Mouse (Mus musculus) CH12.LX (cell line): ENCODE measurements at regions not wholly inside any gene's neighbourhood (a gene's known extent, or its start where the extent isn't known, plus 50 kb on each side); places are given as distances from the start of the nearest gene placed in this dataset.

ENCODE experiments used
- DNase-seq: peaks from one replicate; pipeline ENCODE4 v3.0.0-alpha.2; 2013; ENCODE audit errors: extremely low read depth
- H3K27ac ChIP-seq: 2 replicates; pipeline ENCODE4 v1.5.1; 2012; ENCODE audit warnings: low read depth, mild to moderate bottlenecking, control low read depth, moderate library complexity; ENCODE audit not compliant: insufficient read depth
- H3K27me3 ChIP-seq: replicated peaks from 2 replicates; pipeline ENCODE3; 2012; ENCODE audit warnings: inconsistent platforms
- H3K36me3 ChIP-seq, 2 experiments: replicated peaks in 1 of 2; 2 replicates each; pipeline versions ENCODE3 to v1.6.1; 2012; ENCODE audit warnings: inconsistent platforms in 1 of 2, low read length in 1 of 2, mild to moderate bottlenecking in 1 of 2, mixed read lengths in 1 of 2, moderate library complexity in 1 of 2; ENCODE audit not compliant: control insufficient read depth in 1 of 2, insufficient read depth in 1 of 2
- H3K4me1 ChIP-seq, 2 experiments: 2 replicates each; pipeline ENCODE4 v1.6.1; 2012; ENCODE audit warnings: inconsistent platforms in 1 of 2, moderate library complexity in 1 of 2; ENCODE audit not compliant: insufficient read depth in 2 of 2, control insufficient read depth in 1 of 2
- H3K4me2 ChIP-seq: 2 replicates; pipeline ENCODE4 v1.6.1; 2012; ENCODE audit warnings: low read depth, mild to moderate bottlenecking, control low read depth; ENCODE audit not compliant: poor library complexity, insufficient read depth, severe bottlenecking
- H3K4me3 ChIP-seq, 3 experiments: fragments of 150-350 bp in 1 of 3; sonication (generic) in 1 of 3; replicated peaks in 1 of 3; 2 replicates each; pipeline versions ENCODE3 to v1.5.1; 2011 to 2012; ENCODE audit warnings: low read depth in 2 of 3, low read length in 2 of 3, mild to moderate bottlenecking in 2 of 3, moderate library complexity in 2 of 3, control low read depth in 1 of 3, improper control_type of control experiment in 1 of 3, inconsistent platforms in 1 of 3, mixed read lengths in 1 of 3; ENCODE audit not compliant: poor library complexity in 1 of 3
- H3K79me2 ChIP-seq: replicated peaks from 2 replicates; pipeline ENCODE4 v1.6.1; 2012; ENCODE audit warnings: mild to moderate bottlenecking, moderate library complexity; ENCODE audit not compliant: control insufficient read depth, poor library complexity, insufficient read depth, severe bottlenecking; ENCODE audit errors: extremely low read depth
- H3K9ac ChIP-seq: 2 replicates; pipeline ENCODE4 v1.6.1; 2012; ENCODE audit warnings: low read depth, mild to moderate bottlenecking, control low read depth, moderate library complexity; ENCODE audit not compliant: insufficient read depth
- H3K9me3 ChIP-seq: replicated peaks from 2 replicates; pipeline ENCODE3; 2012; ENCODE audit warnings: low read length, inconsistent platforms, mixed read lengths
- JUND ChIP-seq: conservative IDR thresholded peaks from 2 replicates; pipeline ENCODE4 v1.6.1; 2011; ENCODE audit warnings: low read depth, low read length, improper control_type of control experiment
- MXI1 ChIP-seq: IDR thresholded peaks from 2 replicates; pipeline ENCODE4 v1.6.1; 2011; ENCODE audit warnings: mild to moderate bottlenecking, low read depth, low read length, improper control_type of control experiment
- PAX5 ChIP-seq: IDR thresholded peaks from 2 replicates; pipeline ENCODE4 v1.6.1; 2012; ENCODE audit warnings: low read length, inconsistent platforms, mixed read lengths
- RAD21 ChIP-seq: IDR thresholded peaks from 2 replicates; pipeline ENCODE4 v1.6.1; 2011; ENCODE audit warnings: low read depth, mild to moderate bottlenecking, low read length, improper control_type of control experiment, moderate library complexity
- USF2 ChIP-seq: conservative IDR thresholded peaks from 2 replicates; pipeline ENCODE4 v1.6.1; 2011; ENCODE audit warnings: low read depth, low read length, improper control_type of control experiment
- ZMIZ1 ChIP-seq: IDR thresholded peaks from 2 replicates; pipeline ENCODE4 v1.6.1; 2012; ENCODE audit warnings: low read depth, mild to moderate bottlenecking, inconsistent platforms, low read length, improper control_type of control experiment
- dilution Hi-C: fragments of 300-500 bp; cut with MboI; formaldehyde crosslinking; loops from 2 replicates; pipeline ENCODE4 v1.14.3; 2020; ENCODE audit warnings: low sequenced_read_pairs; ENCODE audit not compliant: extremely low pct_unique_long_range_greater_than_20kb, extremely low pct_ligation_motif_present
- in situ Hi-C: fragments of 300-500 bp; cut with MboI; formaldehyde crosslinking; loops from 3 replicates; pipeline ENCODE4 v1.14.3; 2019; ENCODE audit warnings: low sequenced_read_pairs, low pct_ligation_motif_present, low pct_unique_long_range_greater_than_20kb, mixed read lengths

GRCm38 (mm10) chr14:80845576-80846269, 861.8 kb downstream of the Olfm4 start:
- no peaks in the 10 kb centered on the region for H3K4me1 ChIP-seq
- H3K27me3 ChIP-seq, result no peaks in the 10 kb centered on the region
- no peaks in the 10 kb centered on the region for H3K79me2 ChIP-seq
- H3K27ac ChIP-seq, result no peak overlapping the region
- H3K9me3 ChIP-seq, result peaks cover 39% of the 10 kb centered on the region
- no peak overlapping the region for H3K9ac ChIP-seq
- H3K4me3 ChIP-seq, result no peak overlapping the region
- no peaks in the 10 kb centered on the region for H3K36me3 ChIP-seq
- DNase-seq, result no peak
- in situ Hi-C loops (no loop called here), dilution Hi-C loops (no loop called here)
- H3K4me2 ChIP-seq, result no peak overlapping the region
- peak; percentile 2 for TF ChIP-seq RAD21
- TF ChIP-seq PAX5, result no peak
- no peak for TF ChIP-seq JUND
- TF ChIP-seq USF2, result no peak

- in situ Hi-C loops, result no loop called here
These were observed 862.7 kb downstream of the Olfm4 start for GRCm38 (mm10) chr14:80846420-80847083.

More at GRCm38 (mm10) chr14:80846420-80847083, 862.7 kb downstream of the Olfm4 start:
- Histone ChIP-seq H3K4me3 (no peak overlapping the region), H3K9me3 (peaks cover 39% of the 10 kb centered on the region), H3K79me2 (no peaks in the 10 kb centered on the region), H3K27ac (no peak overlapping the region), H3K4me2 (no peak overlapping the region), H3K9ac (no peak overlapping the region), H3K36me3 (no peaks in the 10 kb centered on the region), H3K4me1 (no peaks in the 10 kb centered on the region), H3K27me3 (no peaks in the 10 kb centered on the region)
- TF ChIP-seq MXI1 (no peak), ZMIZ1 (no peak)
- dilution Hi-C loops, result no loop called here
- DNase-seq, result no peak
